Mouse (Mus musculus): ENCODE data around the gene Zfp366. TPM values are rescaled to one million over a fixed set of nuclear protein-coding genes. Genes with fewer than 3 reads are reported as not detected.
A peak's percentile ranks its signal among the peaks of the same experiment; 100 is the strongest.
"Not testable (repeated sequence)": the region's sequence is repeated elsewhere in the genome, so short reads cannot be mapped to it uniquely, and the experiment has no call there.

Gene Zfp366
- polyA plus RNA-seq, 1 experiment from 2014 or later, result 1.2 TPM

DNA sequence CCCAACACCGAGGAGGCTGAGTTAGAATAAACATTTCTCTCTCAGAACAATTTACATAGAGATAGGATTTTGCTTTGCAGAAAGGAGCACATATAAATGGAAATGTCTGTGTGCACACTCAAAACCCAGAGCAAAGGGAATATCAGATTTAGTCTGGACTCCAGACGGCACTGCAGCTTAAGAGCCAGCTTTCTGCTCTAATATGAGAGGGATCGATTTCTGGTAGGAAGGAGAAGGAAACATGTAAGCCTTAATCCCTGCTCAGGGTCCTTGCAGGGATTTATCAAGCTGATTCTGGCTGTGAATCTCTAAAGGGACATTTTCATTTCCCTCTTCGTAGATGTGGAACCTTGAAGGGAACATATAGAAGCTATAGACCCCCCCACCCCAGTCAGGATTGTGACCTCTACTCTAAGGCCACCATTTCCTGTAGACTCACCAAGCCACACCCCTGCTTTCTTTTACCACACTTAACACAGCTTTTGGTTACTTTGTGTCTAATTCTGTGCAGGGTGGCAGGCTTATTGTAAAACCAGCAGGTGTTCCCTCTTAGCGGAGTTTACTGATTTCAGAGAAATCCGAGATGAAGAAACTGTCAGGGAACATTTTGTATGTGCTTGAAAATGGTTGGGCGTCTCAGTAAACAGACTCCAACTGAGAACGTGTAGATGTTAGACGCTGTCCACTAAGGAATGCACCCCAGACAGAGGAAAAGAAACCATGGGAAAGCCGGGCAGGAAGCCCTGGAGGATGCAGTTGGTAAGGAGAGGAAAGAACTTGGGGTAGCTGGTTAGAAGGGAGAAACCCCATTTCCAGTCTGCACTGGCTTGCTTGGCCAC lies 20.9 kb upstream of the Zfp366 start:
- peaks cover 5% of the 10 kb centered on the region; the same call in 1 of the 2 replicates for H3K4me1 ChIP-seq (replicated peaks; ENCODE audit: insufficient read depth, low read length)
- no peaks in the 10 kb centered on the region for H3K9me3 ChIP-seq (replicated peaks; ENCODE audit: low read length)
- peak; percentile 81 for DNase-seq (ENCODE audit: low spot score)
- ATAC-seq (replicated peaks; ENCODE audit: low FRiP score, low read depth), result no peak
- WGBS, result 24% methylated on average over 10 of the region's 10 CpGs
- TF ChIP-seq CTCF (IDR thresholded peaks at IDR 0.05; ENCODE audit: low read depth), result no peak
- H3K9ac ChIP-seq (ENCODE audit: low read depth, low read length), result no peak overlapping the region
- H3K36me3 ChIP-seq (ENCODE audit: insufficient read depth, low read length), result no peaks in the 10 kb centered on the region
- H3K4me2 ChIP-seq (ENCODE audit: low read length), result peak overlapping the region; percentile 5; the same call in 1 of the 2 replicates
- peak overlapping the region; percentile 44; the same call in 1 of the 2 replicates for H3K27ac ChIP-seq
- no peaks in the 10 kb centered on the region for H3K27me3 ChIP-seq (ENCODE audit: insufficient read depth, low read length)
- H3K4me3 ChIP-seq (replicated peaks; ENCODE audit: low read depth, low read length), result no peak overlapping the region

GRCm38 (mm10) chr13:99164360-99164759 lies 20.3 kb upstream of the Zfp366 start:
- DNase-seq (ENCODE audit: low spot score) (no peak), ATAC-seq (replicated peaks; ENCODE audit: low FRiP score, low read depth) (no peak)
- Histone ChIP-seq H3K36me3 (ENCODE audit: insufficient read depth, low read length) (no peaks in the 10 kb centered on the region), H3K4me1 (replicated peaks; ENCODE audit: insufficient read depth, low read length) (peaks cover 5% of the 10 kb centered on the region; the same call in 1 of the 2 replicates), H3K9ac (ENCODE audit: low read depth, low read length) (no peak overlapping the region), H3K27ac (no peak overlapping the region), H3K27me3 (ENCODE audit: insufficient read depth, low read length) (no peaks in the 10 kb centered on the region), H3K4me2 (ENCODE audit: low read length) (no peak overlapping the region), H3K9me3 (replicated peaks; ENCODE audit: low read length) (no peaks in the 10 kb centered on the region), H3K4me3 (replicated peaks; ENCODE audit: low read depth, low read length) (no peak overlapping the region)
- 78% methylated on average over 2 of the region's 2 CpGs for WGBS
- no peak for TF ChIP-seq CTCF (IDR thresholded peaks at IDR 0.05; ENCODE audit: low read depth)

- no peaks in the 10 kb centered on the region for H3K9me3 ChIP-seq (replicated peaks; ENCODE audit: low read length)
- H3K4me2 ChIP-seq (ENCODE audit: low read length), result no peak overlapping the region
- no peak overlapping the region for H3K9ac ChIP-seq (ENCODE audit: low read depth, low read length)
- H3K4me3 ChIP-seq (replicated peaks; ENCODE audit: low read depth, low read length), result no peak overlapping the region
- no peak overlapping the region for H3K27ac ChIP-seq
- ATAC-seq (replicated peaks; ENCODE audit: low FRiP score, low read depth) (no peak), DNase-seq (ENCODE audit: low spot score) (no peak)
- no peaks in the 10 kb centered on the region for H3K27me3 ChIP-seq (ENCODE audit: insufficient read depth, low read length)
- 54% methylated on average over 6 of the region's 6 CpGs for WGBS
- no peaks in the 10 kb centered on the region for H3K4me1 ChIP-seq (replicated peaks; ENCODE audit: insufficient read depth, low read length)
- H3K36me3 ChIP-seq (ENCODE audit: insufficient read depth, low read length), result no peaks in the 10 kb centered on the region
- TF ChIP-seq CTCF (IDR thresholded peaks at IDR 0.05; ENCODE audit: low read depth), result no peak
These were observed 15.2 kb upstream of the Zfp366 start for GRCm38 (mm10) chr13:99169401-99169800.

DNA sequence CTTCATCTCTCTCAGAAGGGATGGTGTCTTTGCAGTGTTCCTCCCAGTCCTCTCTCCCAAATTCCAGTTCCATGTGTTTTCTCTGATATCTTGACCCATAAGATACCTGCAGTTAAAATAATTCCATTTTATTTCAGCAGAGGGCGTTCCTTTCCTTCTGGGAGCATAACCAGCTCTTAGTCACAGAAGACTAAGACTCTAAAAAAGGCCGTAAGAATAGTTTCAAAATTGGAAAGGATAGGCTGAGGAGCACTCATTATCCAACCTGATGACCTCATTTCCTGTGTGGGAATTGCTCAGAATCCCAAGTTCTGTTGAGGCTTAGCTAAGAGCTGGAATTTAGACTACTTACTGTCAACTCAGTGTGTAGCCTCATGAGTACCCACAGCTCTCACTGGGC lies 14.3 kb upstream of the Zfp366 start:
- no peak for ATAC-seq (replicated peaks; ENCODE audit: low FRiP score, low read depth)

DNA sequence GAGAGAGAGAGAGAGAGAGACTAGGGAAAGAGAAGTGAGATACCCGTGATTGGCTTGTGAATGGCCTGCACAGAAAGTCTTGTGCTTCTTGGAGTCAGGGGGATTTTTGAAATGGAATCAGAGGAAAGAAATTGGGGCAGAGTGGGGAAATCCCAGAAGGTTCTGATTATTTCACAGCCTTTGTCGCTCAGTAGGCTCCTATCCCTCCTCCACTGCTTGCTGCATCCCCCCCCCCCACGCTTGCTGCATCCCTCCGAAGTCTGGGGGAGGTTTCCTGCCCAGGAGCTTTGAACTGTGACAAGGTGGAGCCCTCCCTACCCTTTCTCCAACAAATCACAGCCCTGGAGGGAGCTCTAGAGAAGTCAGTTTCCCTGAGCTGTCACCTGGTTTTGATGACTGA lies 10.8 kb upstream of the Zfp366 start:
- no peak overlapping the region for H3K4me2 ChIP-seq (ENCODE audit: low read length)
- H3K4me1 ChIP-seq (replicated peaks; ENCODE audit: insufficient read depth, low read length), result no peaks in the 10 kb centered on the region
- DNase-seq (ENCODE audit: low spot score) (peak; percentile 67), ATAC-seq (replicated peaks; ENCODE audit: low FRiP score, low read depth) (no peak; the same call in 1 of the 2 replicates)
- H3K27ac ChIP-seq, result no peak overlapping the region
- H3K9me3 ChIP-seq (replicated peaks; ENCODE audit: low read length), result no peaks in the 10 kb centered on the region
- no peak overlapping the region for H3K9ac ChIP-seq (ENCODE audit: low read depth, low read length)
- no peak for TF ChIP-seq CTCF (IDR thresholded peaks at IDR 0.05; ENCODE audit: low read depth)
- no peak overlapping the region for H3K4me3 ChIP-seq (replicated peaks; ENCODE audit: low read depth, low read length)
- WGBS, result 17% methylated on average over 4 of the region's 4 CpGs
- no peaks in the 10 kb centered on the region for H3K27me3 ChIP-seq (ENCODE audit: insufficient read depth, low read length)
- H3K36me3 ChIP-seq (ENCODE audit: insufficient read depth, low read length), result no peaks in the 10 kb centered on the region

More for the DNA sequence above, 14.3 kb upstream of the Zfp366 start:
- no peaks in the 10 kb centered on the region for H3K4me1 ChIP-seq (replicated peaks; ENCODE audit: insufficient read depth, low read length)
- peak; percentile 63 for TF ChIP-seq CTCF (IDR thresholded peaks at IDR 0.05; ENCODE audit: low read depth)
- no peak overlapping the region for H3K9ac ChIP-seq (ENCODE audit: low read depth, low read length)
- 43% methylated on average over 2 of the region's 2 CpGs for WGBS
- no peaks in the 10 kb centered on the region for H3K27me3 ChIP-seq (ENCODE audit: insufficient read depth, low read length)
- no peak overlapping the region for H3K4me3 ChIP-seq (replicated peaks; ENCODE audit: low read depth, low read length)
- H3K4me2 ChIP-seq (ENCODE audit: low read length), result no peak overlapping the region
- H3K27ac ChIP-seq, result no peak overlapping the region
- no peaks in the 10 kb centered on the region for H3K9me3 ChIP-seq (replicated peaks; ENCODE audit: low read length)
- DNase-seq (ENCODE audit: low spot score), result peak; percentile 69
- H3K36me3 ChIP-seq (ENCODE audit: insufficient read depth, low read length), result no peaks in the 10 kb centered on the region

GRCm38 (mm10) chr13:99182828-99183227 lies 1.8 kb upstream of the Zfp366 start:
- not testable (repeated sequence) for H3K9ac ChIP-seq (ENCODE audit: low read depth, low read length); H3K27ac ChIP-seq; DNase-seq (ENCODE audit: low spot score); H3K4me3 ChIP-seq (replicated peaks; ENCODE audit: low read depth, low read length); H3K9me3 ChIP-seq (replicated peaks; ENCODE audit: low read length); H3K4me1 ChIP-seq (replicated peaks; ENCODE audit: insufficient read depth, low read length); ATAC-seq (replicated peaks; ENCODE audit: low FRiP score, low read depth); H3K4me2 ChIP-seq (ENCODE audit: low read length); H3K27me3 ChIP-seq (ENCODE audit: insufficient read depth, low read length); H3K36me3 ChIP-seq (ENCODE audit: insufficient read depth, low read length)
- WGBS, result 93% methylated on average over 3 of the region's 3 CpGs
